Mouse (Mus musculus) Muller cell, postnatal 12 days (primary cell): ENCODE results near the gene Rps11.
"Not testable (repeated sequence)": the region's sequence is repeated elsewhere in the genome, so short reads cannot be mapped to it uniquely, and the experiment has no call there.

Source experiments
- DNase-seq: peaks from one replicate; pipeline ENCODE4 v3.0.0-alpha.2; 2015; ENCODE audit errors: inconsistent ontology term

The Rps11 gene

DNA sequence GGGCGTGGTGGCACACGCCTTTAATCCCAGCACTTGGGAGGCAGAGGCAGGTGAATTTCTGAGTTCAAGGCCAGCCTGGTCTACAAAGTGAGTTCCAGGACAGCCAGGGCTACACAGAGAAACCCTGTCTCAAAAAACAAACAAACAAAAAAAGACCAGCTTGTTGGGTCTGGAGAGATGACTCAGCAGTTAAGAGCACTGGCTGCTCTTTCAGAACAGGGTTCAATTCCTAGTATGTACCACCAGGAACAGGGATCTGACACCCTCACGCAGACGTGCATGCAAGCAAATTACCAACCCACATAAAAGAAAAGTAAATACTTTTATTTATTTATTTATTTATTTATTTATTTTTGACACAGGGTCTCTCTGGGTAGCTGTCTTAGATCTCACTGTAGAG is 14.2 kb downstream of the Rps11 start:
- DNase-seq: not testable (repeated sequence)

DNA sequence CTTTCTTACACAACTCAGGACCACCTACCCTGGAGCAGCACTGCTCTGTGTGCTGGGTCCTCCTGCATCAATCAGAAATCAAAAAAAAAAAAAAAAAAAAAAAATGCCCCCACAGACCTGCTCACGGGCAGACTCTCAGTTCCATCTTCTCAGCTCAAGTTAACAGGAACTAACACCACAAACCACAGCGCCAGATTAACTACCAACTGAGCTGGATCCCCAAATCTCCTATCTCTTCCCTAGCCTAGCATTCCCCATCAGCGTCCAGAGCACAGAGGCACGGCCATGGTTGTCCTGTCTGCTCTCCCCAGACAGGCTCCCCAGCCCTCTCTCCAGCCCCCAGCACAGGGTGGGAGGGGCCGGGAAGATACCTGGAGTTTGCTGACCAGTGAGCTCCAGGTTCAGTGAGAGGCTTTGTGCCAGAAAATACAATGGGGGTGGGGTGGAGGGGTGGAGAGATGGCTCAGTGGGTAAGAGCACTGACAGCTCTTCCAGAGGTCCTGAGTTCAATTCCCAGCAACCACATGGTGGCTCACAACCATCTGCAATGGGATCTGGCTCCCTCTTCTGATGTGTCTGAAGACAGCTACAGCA is 17.1 kb downstream of the Rps11 start:
- no peak for DNase-seq

DNA sequence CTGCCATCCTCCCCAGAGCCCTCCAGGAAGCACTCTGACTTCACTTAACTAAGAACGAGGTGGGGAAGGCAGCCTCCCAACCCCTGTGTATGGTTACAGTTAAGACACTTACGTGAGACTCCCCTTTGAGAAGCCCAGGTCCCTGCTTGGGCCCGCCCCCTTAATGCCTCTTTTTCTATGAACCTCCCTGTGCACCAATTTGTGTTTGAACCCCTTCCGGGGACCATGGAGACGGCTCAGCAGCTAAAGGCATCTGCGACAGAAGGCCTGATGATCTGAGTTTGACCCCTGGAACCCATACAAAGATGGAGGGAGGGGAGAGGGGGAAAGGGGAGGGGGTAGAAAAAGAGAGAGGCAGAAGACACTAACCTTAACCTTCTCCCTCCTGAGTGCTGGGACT is 17.8 kb downstream of the Rps11 start:
- no peak for DNase-seq

DNA sequence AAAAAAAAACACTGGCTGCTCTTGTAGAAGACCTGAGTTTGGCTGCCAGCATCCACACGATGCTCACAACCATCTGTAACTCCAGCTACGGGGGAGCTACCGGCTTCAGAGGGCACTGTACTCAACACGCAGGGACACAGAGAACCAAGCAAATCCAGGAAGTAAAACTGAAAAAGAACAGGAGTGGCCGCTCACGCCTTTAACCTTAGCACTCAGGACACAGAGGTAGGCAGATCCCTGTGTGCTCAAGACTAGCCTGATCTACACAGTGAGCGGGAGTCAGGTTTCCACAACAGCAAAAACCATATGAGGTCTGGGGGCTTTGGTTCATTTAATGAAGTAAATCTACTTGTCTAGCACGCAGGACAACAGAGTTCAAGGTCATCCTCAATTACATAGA is 18.7 kb downstream of the Rps11 start:
- no peak for DNase-seq

DNA sequence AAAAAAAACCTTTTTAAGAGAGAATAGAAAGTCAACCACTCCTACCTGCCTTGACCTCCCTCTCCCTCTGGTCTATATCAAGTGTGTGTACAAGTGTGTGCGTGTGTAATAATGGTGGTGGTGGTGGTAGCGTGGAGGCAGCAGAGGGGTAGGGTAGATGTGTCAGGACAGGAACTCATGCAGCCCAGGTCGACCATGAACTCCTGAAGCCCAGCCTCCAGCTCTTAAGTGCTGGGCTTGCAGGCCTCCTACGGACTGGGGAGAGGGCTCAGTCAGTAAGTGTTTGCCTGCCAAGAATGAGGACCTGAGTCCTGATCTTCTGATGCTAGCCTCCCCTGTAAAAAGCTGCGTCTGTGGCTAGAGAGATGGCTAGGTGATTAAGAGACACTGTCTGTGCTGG is 19.3 kb downstream of the Rps11 start:
- DNase-seq: no peak

DNA sequence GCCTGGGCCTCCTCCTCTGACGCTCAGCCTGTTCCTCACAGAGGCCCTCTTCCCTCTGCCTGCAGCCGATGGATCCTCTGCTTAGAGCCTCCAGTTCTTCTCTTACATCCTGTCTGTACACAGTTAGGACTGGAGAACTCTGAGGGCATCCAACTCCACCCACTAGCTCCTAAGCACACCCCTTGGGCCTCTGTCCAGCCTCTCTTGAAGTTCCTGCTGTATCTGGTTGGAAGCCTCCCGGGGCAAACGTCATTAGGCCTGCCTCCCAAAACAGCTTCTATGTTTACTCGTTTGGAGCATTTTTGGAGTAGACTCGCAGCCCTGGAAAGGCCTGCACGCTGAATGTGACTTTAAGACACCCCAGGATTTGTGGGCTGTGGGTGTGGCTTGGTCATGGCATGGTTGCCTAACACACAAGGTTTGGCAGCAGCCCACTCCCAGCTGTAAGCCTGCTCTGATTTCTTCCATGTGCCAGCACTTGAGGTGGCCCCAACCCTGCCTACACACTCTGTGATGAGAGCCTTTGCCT is 20.5 kb downstream of the Rps11 start, which contains the start of gene Fcgrt:
Gene Fcgrt (minus strand): TSS at position 200 of the 529 bp plus-strand sequence.
- peak; percentile 89 for DNase-seq

DNA sequence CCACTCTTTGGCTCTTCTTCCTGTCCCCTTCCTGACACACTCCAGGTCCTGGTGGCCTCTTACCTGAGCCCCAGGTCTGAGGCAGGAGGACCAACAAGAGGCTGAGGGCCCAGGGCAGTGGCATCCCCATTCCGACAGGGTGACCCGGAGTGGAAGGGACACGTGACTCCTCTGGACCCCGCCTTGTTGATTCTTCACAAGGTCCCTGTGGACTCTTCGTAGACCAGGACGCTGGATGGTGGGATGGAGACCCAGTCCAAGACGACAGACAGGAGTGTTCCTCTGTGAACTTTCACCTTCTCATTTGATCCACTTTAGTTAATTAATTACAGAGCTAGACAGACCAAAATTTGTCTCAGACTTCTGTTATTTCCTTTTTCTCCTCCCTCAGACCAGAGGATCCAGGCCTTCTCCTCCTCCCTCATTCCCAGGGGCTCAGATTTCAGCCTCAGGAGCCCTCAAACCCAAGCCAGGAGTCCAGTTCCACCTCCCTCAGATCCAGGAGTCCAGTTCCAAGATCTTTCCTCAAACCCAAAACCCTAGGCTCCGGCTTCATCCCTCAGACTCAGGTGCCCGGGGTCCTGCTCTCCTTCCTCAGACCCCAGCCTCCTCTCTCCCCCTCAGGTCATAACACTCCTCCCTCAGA is 21.2 kb downstream of the Rps11 start:
- no peak for DNase-seq

DNA sequence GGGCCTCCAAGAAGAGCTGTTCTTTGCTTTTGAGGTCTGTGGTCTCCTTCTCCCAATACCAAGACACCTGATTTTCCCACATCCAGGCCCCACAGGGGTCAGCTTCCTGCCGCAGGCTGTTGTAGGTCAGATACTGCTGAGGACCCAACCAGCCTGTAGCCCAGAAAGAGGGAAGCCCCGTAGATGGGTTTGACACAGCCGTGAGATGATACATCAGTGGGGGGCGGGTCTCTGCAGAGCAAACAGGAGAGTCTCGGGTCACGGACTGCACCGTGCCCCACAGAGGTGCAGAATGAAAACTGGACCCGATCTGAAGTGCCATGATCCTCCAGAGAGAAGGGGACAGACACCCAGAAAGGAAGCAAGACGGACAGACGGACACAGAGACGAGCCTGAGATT is 21.8 kb downstream of the Rps11 start:
- DNase-seq: no peak

DNA sequence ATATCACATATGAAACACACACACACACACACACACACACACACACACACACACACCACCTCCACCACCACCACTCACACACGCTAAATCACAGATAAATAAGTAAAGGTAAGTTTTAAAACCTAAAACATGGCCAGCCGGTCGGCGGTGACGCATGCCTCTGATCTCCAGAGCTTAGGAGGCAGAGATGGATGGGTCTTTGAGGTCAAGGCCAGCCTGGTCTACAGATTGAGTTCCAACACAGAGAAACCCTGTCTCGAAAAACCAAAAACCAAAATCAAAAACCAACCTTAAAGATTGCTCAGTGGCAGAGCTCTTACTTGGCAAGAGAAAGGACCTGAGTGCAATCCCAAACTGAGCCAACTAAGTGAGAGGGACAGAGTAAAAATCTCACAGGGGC is 24.2 kb downstream of the Rps11 start:
- DNase-seq: no peak

DNA sequence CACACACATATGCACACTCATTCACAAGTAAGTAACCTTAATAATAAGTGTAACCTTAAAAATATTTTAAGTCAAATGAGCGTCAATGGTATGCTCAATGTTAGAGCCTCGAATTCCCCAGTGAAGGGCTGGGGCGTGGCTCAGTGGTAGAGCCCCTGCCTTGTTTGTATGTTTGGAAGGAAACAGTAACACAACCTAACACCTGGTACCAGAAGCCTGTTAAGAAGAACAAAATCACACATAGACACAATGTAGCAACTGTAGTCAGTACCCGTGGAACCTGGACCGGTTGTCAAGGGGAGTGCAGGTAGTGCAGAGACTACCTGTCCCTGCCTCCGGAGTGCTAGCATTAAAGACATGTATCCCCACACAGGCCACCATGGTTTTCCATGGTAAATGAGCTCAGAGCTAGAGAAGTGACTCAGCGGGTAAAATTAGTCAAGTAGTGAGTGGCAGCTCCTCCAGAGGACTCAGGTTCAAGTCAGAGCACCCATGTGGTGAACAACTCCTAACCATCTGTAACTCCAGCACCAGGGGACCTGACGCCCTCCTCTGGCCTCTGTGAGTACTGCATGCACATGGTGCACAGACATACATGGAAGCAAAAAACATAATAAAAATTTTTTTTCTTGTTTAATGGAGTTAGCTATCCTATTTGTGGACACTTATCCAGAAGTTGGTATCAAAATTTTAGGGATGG is 25.5 kb downstream of the Rps11 start:
- no peak for DNase-seq

DNA sequence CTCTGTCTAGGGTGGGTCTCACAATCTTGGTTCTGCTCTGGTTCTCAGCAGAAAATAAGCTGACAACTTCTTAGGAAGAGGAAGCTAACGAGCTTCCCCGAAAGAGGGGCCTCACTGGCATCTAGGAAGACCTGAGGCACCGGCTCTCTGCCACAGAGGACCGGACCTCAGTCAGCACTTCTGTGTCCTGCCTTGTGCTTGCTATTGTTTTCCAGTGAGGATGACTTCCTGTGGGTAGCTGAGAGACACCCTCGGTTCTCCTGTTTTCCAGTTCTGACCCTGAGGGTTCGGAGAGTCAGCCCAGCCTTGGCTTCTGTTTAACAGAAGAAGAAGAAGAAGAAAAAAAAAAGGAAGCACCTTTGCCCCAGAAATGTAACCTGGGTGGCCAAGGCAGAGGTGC is 26.8 kb downstream of the Rps11 start:
- DNase-seq: no peak

DNA sequence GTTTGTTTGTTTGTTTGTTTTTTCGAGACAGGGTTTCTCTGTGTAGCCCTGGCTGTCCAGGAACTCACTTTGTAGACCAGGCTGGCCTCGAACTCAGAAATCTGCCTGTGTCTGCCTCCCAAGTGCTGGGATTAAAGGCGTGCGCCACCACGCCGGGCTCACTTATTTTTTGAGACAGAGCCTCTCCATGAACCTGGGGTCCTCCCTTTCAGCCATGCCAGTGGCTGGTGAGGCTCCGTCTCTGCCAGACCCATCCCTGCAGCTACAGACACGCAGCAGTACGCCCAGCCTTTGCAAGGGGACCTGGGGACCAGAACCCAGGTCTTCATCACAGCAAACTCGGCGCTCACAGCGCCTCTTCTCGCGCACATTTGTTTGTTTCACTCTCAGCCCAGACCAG is 28.3 kb downstream of the Rps11 start:
- not testable (repeated sequence) for DNase-seq

DNA sequence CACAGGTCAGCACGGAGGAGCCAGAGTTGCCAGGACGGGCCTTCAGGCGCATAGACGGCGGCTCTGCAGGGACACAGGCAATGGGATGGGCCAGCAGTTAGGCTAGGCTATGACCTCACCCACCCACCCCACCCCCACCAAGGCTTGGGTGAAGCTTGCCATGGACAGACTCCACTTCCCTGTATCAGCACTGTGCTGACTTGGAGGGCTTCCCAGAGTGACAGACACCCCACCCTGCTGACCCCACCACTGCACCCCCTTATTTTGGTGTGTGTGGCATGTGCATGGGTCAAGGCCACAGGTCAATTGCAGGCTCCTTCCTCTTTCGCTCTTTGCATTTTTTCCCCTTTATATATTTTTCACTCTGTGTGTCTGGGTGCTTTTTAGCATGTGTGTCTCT is 28.9 kb downstream of the Rps11 start:
- no peak for DNase-seq

DNA sequence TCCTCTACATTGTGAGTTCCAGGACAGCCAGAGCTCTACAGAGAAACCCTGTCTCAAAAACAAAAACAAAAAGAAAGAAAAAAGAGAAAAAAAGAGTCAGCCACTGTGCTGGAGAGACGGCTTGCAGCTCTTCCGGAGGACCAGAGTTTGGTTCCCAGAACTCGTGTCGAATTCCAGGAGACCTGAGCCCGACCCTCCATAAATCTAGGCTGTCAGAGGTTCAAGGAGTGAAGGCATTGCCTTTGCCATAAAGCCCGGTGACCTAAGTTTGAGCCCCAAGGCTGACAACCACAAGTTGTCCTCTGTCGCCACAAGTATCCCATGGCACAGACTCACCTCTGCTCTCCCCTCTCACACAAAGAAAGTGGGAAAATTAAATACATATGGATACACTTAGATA is 30.1 kb downstream of the Rps11 start:
- no peak for DNase-seq

DNA sequence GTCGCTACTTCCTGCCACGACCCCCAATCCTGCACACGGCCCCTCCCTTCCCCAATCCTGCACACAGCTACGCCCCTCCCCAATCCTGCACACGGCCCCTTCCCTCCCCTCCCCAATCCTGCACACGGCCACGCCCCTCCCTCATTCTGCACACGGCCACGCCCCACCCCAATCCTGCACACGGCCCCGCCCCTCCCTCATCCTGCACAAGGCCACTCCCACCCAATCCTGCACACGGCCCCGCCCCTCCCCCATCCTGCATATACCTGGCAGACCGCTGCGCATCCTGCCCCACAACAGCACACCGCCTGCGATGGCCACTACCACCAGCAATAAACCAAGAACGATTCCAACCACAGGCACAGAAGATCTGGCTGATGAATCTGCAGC is 30.7 kb downstream of the Rps11 start:
- DNase-seq: no peak

DNA sequence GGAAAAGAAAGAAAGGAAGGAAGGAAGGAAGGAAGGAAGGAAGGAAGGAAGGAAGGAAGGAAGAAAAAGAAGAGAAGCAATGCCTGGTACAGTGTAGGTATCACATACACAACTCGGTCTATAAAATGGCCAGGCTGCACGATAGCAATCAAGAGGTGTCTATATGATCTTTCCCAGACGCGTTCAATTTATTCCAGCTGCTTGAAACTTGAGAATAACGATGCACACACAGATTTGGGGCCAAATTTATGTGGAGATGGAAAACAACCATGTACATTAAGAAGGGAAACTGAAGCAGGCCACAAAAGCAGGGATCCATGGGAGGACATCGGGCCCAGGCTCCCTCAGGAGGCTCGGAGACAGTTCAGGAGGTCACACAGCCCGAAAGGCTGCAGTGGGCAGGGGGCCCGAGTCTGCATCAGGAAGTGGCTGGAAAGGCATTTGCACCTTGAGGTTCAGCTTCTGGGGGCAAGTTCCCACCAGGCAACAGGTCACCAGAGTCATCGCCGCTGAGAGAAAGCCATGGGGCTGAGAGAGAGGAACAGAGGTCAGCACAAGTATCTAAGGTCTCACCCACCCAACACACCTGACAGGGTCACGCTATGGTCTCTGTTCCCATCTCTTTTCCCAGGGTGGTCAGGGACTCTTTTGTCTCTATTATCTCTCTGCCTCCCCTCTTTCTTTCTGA is 31.3 kb downstream of the Rps11 start:
- no peak for DNase-seq

DNA sequence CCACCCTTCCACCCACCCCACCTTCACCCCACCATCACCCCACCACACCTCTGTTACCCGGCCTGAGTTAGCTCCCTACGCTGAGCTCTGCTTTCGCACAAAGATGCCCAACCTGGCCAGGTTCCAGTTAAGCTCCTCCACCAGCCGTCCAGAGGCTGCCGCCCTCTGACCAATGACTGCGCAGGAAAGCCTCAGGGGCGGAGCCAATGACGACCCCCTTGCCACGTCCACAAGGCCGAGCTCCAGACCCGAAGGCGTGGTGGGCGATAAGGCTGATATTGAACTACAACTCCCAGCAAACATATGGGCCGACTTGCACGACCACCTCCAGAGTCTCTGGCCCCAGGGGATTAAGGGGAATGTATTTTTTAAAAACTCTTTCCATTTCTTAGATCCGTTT is 32.2 kb downstream of the Rps11 start, which contains the start of gene Rcn3:
Gene Rcn3 (minus strand): TSS at position 174 of the 400 bp plus-strand sequence.
- DNase-seq: peak; percentile 90

DNA sequence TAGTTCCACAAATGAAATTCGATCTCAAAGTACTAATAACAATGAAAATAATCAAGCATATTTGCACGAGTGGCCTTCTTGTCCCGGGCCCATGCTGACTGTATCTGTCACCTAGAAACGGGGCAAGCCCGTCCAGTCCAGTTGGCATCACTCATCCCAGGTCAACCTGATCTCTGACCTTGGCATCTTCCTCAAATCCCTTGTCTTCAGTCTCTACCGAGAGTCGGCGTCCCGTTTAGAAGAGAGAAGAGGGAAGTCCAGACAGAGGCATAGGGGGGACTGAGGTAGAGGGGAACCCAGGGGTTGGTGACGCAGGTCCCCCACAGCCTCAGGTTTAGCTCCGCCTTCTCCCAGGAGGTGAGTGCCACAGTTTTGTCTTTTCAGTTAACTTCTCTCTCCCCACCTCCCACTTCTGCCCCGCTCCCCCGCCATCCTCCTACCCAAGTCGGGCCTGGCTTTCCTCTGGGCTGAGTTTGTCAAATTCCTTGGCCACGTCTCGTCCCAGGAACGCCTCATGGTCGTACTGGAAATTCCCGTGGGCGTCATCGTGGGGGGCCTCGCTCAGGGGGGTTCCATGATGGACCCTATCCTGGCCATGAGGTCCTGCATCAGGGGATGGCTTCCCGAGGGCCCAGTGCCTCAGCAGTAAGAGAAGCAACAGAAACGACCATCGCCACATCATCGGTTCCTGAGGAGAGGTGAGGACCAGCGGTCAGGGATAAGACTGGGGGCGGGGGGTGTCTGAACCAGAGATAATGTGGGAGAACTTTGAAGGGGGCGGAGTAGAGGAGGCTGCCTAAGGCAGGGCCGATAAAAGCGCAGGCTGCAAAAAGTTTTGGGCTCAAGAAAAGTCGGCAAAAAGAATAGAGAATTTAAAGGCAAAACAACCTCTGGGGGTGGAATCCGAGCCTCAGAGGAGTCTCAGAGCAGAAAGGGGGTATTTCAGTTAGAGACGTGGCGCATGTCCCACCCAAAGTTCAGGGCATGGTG is 32.9 kb downstream of the Rps11 start:
- DNase-seq: peak; percentile 75

DNA sequence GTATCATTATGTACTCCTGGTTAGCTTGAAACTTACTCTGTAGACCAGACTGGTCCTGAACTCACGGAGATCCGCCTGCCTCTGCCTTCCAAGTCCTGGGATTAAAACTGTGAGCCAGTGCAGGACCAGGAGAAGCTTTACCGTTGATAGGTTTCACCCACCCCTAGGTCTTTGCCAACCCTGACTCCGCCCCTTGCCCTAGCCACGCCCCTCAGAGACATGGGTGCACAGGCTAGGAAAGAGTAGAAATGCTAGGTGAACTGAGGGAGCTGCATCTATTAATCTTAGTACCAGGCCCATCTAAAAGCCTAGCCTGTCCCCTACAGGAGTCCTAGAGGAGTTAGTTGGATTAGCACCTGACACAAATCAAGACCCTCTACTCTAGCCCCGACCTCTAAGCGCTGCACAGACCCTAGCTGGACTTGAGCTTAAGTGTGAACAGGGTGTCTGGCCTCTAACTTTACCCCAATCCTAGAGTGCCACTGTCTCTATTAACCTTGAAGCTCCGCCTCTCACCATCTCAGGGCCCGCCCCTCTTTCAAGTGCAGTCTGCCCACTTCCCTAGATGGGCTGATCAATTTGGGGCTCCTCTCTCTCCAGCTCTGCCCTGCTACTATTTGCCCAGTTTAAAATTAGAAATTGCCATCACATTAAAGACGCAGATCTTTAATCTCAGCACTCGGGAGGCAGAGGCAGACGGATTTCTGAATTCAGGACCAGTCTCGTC is 33.8 kb downstream of the Rps11 start:
- DNase-seq: no peak

DNA sequence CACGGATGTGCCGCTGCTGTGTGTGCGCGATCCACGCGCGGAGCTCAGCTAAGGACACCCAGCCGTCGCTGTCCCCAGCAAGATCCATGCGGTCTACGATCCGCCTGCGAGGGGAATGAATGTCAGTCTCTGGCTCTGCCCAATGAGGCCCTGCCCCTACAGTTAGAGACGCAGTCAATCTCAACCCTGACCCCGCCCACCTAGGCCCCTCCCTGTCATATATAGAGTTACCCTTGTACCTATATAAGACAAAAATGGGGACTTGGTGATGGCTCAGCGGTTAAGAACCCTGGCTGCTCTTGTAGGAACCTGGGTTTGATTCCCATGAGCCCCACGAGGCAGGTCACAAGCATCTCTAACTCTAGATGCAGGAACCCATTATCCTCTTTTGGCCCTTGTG is 35.6 kb downstream of the Rps11 start:
- no peak for DNase-seq
